ENCODE assay signal across 12 mouse cellular contexts in the genomic region with DNA sequence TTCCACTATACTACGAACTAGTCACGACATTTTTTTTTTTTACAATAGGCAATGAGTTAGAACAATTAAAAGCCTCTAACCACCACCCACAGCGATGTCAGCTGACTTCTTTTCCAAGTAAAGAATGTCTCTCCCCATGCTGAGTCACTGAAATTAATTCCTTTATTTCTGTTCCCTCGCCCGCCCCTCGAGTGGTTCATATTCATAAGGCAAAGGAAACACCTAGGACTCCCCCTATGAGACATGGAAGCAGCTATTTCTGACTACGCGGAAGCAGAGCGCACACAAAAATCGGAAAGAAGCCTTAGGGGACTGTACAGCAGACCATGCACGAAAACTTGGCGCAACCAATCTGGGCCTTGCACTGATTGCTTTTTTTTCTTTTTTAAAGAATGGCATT.
A peak's percentile ranks its signal among the peaks of the same experiment; 100 is the strongest.
DNase-seq lines count a peak whose midpoint lies in the region; ATAC-seq lines count a peak whose summit lies in the region.
"Had no signal": no experiment of that assay in that cellular context is flagged by ENCODE, and none has a peak within 500 bp of the region (broad histone marks: within the 10 kb centered on the region; RNA-seq: fewer than 3 reads in every experiment).

No protein-coding gene starts in this region.

- peak overlapping the region; percentile 91 for H3K4me2 ChIP-seq in embryonic facial prominence, embryonic 13.5 days
- peak overlapping the region; percentile 87 for H3K4me2 ChIP-seq in hindbrain, embryonic 12.5 days (replicated peaks)
- H3K4me2 ChIP-seq in midbrain, embryonic 16.5 days (ENCODE audit: low read length) = peak overlapping the region; percentile 90
- no peak overlapping the region for H3K4me2 ChIP-seq in liver, embryonic 12.5 days

- peak overlapping the region; percentile 56; the same call in 1 of the 2 replicates for H3K4me3 ChIP-seq in embryonic facial prominence, embryonic 13.5 days
- H3K4me3 ChIP-seq in embryonic facial prominence, embryonic 10.5 days = no peak overlapping the region
- no peak overlapping the region for H3K4me3 ChIP-seq in hindbrain, embryonic 12.5 days
- no peak overlapping the region for H3K4me3 ChIP-seq in midbrain, embryonic 16.5 days (ENCODE audit: low read depth, low read length)
- no peak overlapping the region for H3K4me3 ChIP-seq in liver, embryonic 12.5 days
- H3K4me3 ChIP-seq: erythroblast, embryonic 14.5 days had no signal

- no peak for ATAC-seq in embryonic facial prominence, embryonic 13.5 days (ENCODE audit: insufficient number of reproducible peaks, insufficient read depth, low FRiP score, low TSS enrichment, low read depth)
- ATAC-seq in hindbrain, embryonic 12.5 days (ENCODE audit: low FRiP score) = no peak
- no peak for ATAC-seq in midbrain, embryonic 16.5 days
- ATAC-seq in liver, embryonic 12.5 days = no peak

- no peak overlapping the region for H3K9ac ChIP-seq in embryonic facial prominence, embryonic 13.5 days
- no peak overlapping the region for H3K9ac ChIP-seq in hindbrain, embryonic 12.5 days
- H3K9ac ChIP-seq in midbrain, embryonic 16.5 days (ENCODE audit: low read depth, low read length) = no peak overlapping the region
- no peak overlapping the region for H3K9ac ChIP-seq in liver, embryonic 12.5 days

- intact Hi-C loops in left cerebral cortex, postnatal 14 days (cut with DNase I) = no loop called here
- intact Hi-C loops in left cerebral cortex, postnatal 36 days (cut with DNase I) = no loop called here

- DNase-seq in embryonic facial prominence, embryonic 10.5 days (ENCODE audit: low spot score) = no peak
- DNase-seq in left cerebral cortex, postnatal 14 days (ENCODE audit: low spot score in 2 of 2) = peak; percentile 15 to 20
- DNase-seq in left cerebral cortex, postnatal 36 days (ENCODE audit: low spot score in 2 of 2) = no peak
- DNase-seq in layer of hippocampus, adult 9-10 months (ENCODE audit: low spot score) = no peak
- DNase-seq: adrenal gland, adult 8-10 months; cerebellum, adult 2 months; liver, embryonic 13.5 days had no signal

- H3K27ac ChIP-seq in embryonic facial prominence, embryonic 13.5 days = no peak overlapping the region
- no peak overlapping the region for H3K27ac ChIP-seq in embryonic facial prominence, embryonic 10.5 days (replicated peaks)
- no peak overlapping the region for H3K27ac ChIP-seq in hindbrain, embryonic 12.5 days
- no peak overlapping the region for H3K27ac ChIP-seq in midbrain, embryonic 16.5 days (ENCODE audit: low read length)
- H3K27ac ChIP-seq in liver, embryonic 12.5 days = no peak overlapping the region
- H3K27ac ChIP-seq: liver, embryonic 13.5 days had no signal

- WGBS in embryonic facial prominence, embryonic 13.5 days = 70% methylated on average over 12 of the region's 12 CpGs
- WGBS in embryonic facial prominence, embryonic 10.5 days = 83% methylated on average over 12 of the region's 12 CpGs
- WGBS in hindbrain, embryonic 12.5 days = 65% methylated on average over 12 of the region's 12 CpGs
- 54% methylated on average over 12 of the region's 12 CpGs for WGBS in midbrain, embryonic 16.5 days
- 74% methylated on average over 12 of the region's 12 CpGs for WGBS in liver, embryonic 12.5 days (ENCODE audit: insufficient replicate concordance)

- H3K4me1 ChIP-seq in embryonic facial prominence, embryonic 13.5 days = peaks cover 11% of the 10 kb centered on the region
- peaks cover 10% of the 10 kb centered on the region; the same call in 1 of the 2 replicates for H3K4me1 ChIP-seq in embryonic facial prominence, embryonic 10.5 days
- H3K4me1 ChIP-seq in hindbrain, embryonic 12.5 days = peaks cover 7% of the 10 kb centered on the region; the same call in 1 of the 2 replicates
- peaks cover 12% of the 10 kb centered on the region; the same call in 1 of the 2 replicates for H3K4me1 ChIP-seq in midbrain, embryonic 16.5 days (ENCODE audit: control insufficient read depth, insufficient read depth, low read length)
- no peaks in the 10 kb centered on the region for H3K4me1 ChIP-seq in liver, embryonic 12.5 days
- H3K4me1 ChIP-seq: liver, embryonic 13.5 days had no signal

- H3K27me3 ChIP-seq in embryonic facial prominence, embryonic 13.5 days = 0 out of 2 replicates have a peak, but pooled peaks cover 4% of the 10 kb centered on the region
- H3K27me3 ChIP-seq in embryonic facial prominence, embryonic 10.5 days (replicated peaks; ENCODE audit: low read depth, poor library complexity, severe bottlenecking) = peaks cover 20% of the 10 kb centered on the region
- H3K27me3 ChIP-seq in hindbrain, embryonic 12.5 days = no peaks in the 10 kb centered on the region
- no peaks in the 10 kb centered on the region; the same call in 1 of the 2 replicates for H3K27me3 ChIP-seq in midbrain, embryonic 16.5 days (ENCODE audit: control insufficient read depth, insufficient read depth, low read depth, low read length)
- peaks cover 29% of the 10 kb centered on the region for H3K27me3 ChIP-seq in liver, embryonic 12.5 days (replicated peaks)

- H3K9me3 ChIP-seq in embryonic facial prominence, embryonic 13.5 days = no peaks in the 10 kb centered on the region
- H3K9me3 ChIP-seq in embryonic facial prominence, embryonic 10.5 days = no peaks in the 10 kb centered on the region
- H3K9me3 ChIP-seq in hindbrain, embryonic 12.5 days (replicated peaks) = no peaks in the 10 kb centered on the region
- H3K9me3 ChIP-seq in midbrain, embryonic 16.5 days (replicated peaks; ENCODE audit: control insufficient read depth, low read length, poor library complexity, severe bottlenecking) = no peaks in the 10 kb centered on the region
- H3K9me3 ChIP-seq in liver, embryonic 12.5 days (replicated peaks) = no peaks in the 10 kb centered on the region
- H3K9me3 ChIP-seq: liver, embryonic 13.5 days had no signal

- no peaks in the 10 kb centered on the region for H3K36me3 ChIP-seq in embryonic facial prominence, embryonic 13.5 days
- no peaks in the 10 kb centered on the region for H3K36me3 ChIP-seq in embryonic facial prominence, embryonic 10.5 days (replicated peaks)
- H3K36me3 ChIP-seq in hindbrain, embryonic 12.5 days = no peaks in the 10 kb centered on the region
- no peaks in the 10 kb centered on the region for H3K36me3 ChIP-seq in midbrain, embryonic 16.5 days (ENCODE audit: control insufficient read depth, insufficient read depth, low read length)
- no peaks in the 10 kb centered on the region for H3K36me3 ChIP-seq in liver, embryonic 12.5 days
- H3K36me3 ChIP-seq: liver, embryonic 13.5 days had no signal

Comparison
In these comparisons a context has a peak if more than half of its experiments do, and no peak if none do; other contexts are left out.
1. DNase-seq: peak in left cerebral cortex, postnatal 14 days (2 of 2); none in embryonic facial prominence, embryonic 10.5 days (single experiment), left cerebral cortex, postnatal 36 days (0 of 2) and layer of hippocampus, adult 9-10 months (single experiment).